Mouse (Mus musculus): Measurements from ENCODE around the gene Stk39.

Gene Stk39

GRCm38 (mm10) chr2:68457455-68458032, 14.5 kb downstream of the Stk39 start:
- DNase-seq = no peak

- no peak for DNase-seq
These were observed 15.2 kb downstream of the Stk39 start for GRCm38 (mm10) chr2:68456899-68457298.

GRCm38 (mm10) chr2:68452379-68452778, 19.7 kb downstream of the Stk39 start:
- no peak for DNase-seq

- no peak for DNase-seq
These were observed 24.0 kb downstream of the Stk39 start for GRCm38 (mm10) chr2:68448035-68448434.

- no peak for DNase-seq
These were observed 28.9 kb downstream of the Stk39 start for GRCm38 (mm10) chr2:68443141-68443540.

GRCm38 (mm10) chr2:68442113-68442717, 29.9 kb downstream of the Stk39 start:
- no peak for DNase-seq

- no peak for DNase-seq
These were observed 32.5 kb downstream of the Stk39 start for GRCm38 (mm10) chr2:68439614-68440013.

- no peak for DNase-seq
These were observed 34.1 kb downstream of the Stk39 start for GRCm38 (mm10) chr2:68437920-68438319.

GRCm38 (mm10) chr2:68437216-68437615, 34.9 kb downstream of the Stk39 start:
- no peak for DNase-seq

- DNase-seq = no peak
These were observed 35.8 kb downstream of the Stk39 start for GRCm38 (mm10) chr2:68436305-68436704.

GRCm38 (mm10) chr2:68435494-68436255, 36.4 kb downstream of the Stk39 start:
- DNase-seq = no peak

- no peak for DNase-seq
These were observed 37.1 kb downstream of the Stk39 start for GRCm38 (mm10) chr2:68434997-68435396.

- DNase-seq = no peak
These were observed 37.5 kb downstream of the Stk39 start for GRCm38 (mm10) chr2:68434576-68434975.

GRCm38 (mm10) chr2:68433736-68434312, 38.2 kb downstream of the Stk39 start:
- no peak for DNase-seq

GRCm38 (mm10) chr2:68432834-68433233, 39.2 kb downstream of the Stk39 start:
- no peak for DNase-seq

- DNase-seq = no peak
These were observed 40.8 kb downstream of the Stk39 start for GRCm38 (mm10) chr2:68431024-68431962.

GRCm38 (mm10) chr2:68430493-68430892, 41.6 kb downstream of the Stk39 start:
- DNase-seq = peak; percentile 26

- DNase-seq = no peak
These were observed 42.6 kb downstream of the Stk39 start for GRCm38 (mm10) chr2:68429436-68429835.

GRCm38 (mm10) chr2:68426977-68427577, 45.0 kb downstream of the Stk39 start:
- DNase-seq = no peak

GRCm38 (mm10) chr2:68426074-68426473, 46.0 kb downstream of the Stk39 start:
- no peak for DNase-seq

GRCm38 (mm10) chr2:68421002-68421401, 51.1 kb downstream of the Stk39 start:
- DNase-seq = no peak

GRCm38 (mm10) chr2:68420223-68420622, 51.8 kb downstream of the Stk39 start:
- no peak for DNase-seq

Data from layer of hippocampus, adult 9-11 months (tissue).